Mouse (Mus musculus) kidney, postnatal 4 days (tissue): Measurements from ENCODE around the gene Znrf3.

Experiments
- DNase-seq, 2 experiments: peaks; one replicate each; pipeline ENCODE4 v3.0.0; 2021; ENCODE audit warnings: mixed read lengths in 2 of 2

Znrf3 gene

DNA sequence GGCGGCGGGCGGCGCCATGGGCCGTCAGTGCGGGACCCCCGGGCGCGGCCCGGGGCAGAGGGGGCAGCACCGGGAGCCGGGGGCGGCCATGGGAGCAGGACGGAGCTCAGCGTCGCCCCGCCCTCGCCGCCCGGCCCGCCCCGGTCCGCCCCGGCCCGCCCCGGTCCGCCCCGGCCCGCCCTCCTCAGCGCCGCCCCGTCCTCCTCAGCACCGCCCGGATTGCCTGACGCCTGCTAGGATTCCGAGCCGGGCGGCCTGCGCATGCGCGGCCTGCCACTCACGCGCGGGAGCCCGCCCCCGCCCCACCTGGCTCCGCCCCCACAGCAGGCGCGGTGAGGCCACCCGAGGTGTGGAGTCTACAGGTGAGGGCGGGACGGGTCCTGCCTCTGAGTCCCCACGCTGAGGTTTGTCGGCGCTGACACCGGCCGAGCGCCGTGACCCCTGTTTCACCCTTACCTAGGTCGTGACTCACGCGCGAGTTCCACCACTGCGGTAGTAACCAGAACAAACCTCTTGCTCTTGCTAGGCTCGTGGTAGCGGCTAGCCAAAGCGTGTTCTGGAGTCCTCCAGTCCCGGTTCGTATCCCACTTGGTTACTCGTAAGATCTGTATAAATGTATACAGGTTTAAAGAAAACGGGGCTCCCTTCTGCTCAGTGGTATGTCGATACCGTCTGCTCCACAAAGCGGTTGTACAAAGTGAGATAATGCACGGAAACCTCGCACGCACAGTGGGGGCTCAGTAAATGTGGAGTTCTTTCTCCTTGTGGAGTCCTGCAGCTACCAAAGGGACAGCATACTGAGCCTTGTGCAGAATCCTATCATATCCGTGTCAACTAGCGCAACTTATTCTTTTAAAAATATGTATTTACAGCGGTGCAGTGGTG is 182.9 kb downstream of the Znrf3 start, which contains the start of gene Kremen1:
TSS of gene Kremen1 (minus strand) at position 51 of the 885 bp plus-strand sequence.
- peak; percentile 96 to 98 for DNase-seq

GRCm38 (mm10) chr11:5260942-5261459 is 183.6 kb downstream of the Znrf3 start:
- peak; percentile 71 to 82 for DNase-seq

DNA sequence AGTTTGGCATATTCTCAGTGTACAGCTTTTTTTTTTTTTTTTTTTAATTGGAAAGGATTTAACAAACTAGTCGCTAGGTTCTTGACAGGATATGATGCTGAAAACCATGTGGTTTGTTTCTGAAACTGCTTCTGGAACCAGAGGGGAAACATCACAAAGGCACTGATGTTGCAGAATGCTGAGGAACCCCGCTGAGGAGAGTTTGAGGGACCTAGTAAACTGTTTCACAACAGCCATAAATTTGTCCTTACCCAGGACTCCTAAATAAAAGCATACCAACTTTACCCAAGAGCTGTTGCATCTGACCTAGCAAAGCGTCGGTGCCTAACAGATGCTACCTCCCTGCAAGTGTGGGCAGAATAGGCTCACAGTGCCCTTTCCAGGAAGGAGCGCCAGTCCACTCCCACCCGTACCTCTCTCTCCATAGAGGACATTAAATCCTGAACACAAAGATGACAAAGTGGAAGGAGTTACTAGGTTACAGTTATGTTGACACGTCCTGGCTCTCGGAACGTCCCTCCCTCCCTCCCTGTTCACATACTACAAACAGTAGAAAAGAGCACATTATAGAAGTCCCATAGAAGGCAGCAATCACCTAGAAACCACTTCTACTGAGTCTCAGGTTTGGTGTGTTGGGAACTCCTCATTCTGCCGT is 184.6 kb downstream of the Znrf3 start:
- peak in 1 of 2 experiments; percentile 33 for DNase-seq

DNA sequence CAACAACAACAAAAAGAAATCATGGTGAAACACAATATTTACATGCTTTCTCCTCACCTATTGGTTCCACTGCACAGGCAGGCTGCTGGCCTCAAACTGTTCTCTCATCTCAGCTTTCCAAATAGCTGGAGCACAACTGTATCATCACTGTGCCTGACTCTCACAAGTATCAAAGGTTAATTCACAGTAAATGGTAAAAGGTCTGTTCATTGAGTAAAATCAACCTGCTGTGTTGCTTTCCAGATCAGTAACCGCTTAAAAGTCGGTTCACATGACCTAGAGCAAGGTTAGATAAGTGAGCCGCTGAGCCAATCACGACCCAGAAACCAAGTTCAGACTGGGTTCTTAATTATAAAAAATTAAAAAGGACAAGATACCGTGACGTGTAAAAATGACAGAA is 186.6 kb downstream of the Znrf3 start:
- no peak for DNase-seq

DNA sequence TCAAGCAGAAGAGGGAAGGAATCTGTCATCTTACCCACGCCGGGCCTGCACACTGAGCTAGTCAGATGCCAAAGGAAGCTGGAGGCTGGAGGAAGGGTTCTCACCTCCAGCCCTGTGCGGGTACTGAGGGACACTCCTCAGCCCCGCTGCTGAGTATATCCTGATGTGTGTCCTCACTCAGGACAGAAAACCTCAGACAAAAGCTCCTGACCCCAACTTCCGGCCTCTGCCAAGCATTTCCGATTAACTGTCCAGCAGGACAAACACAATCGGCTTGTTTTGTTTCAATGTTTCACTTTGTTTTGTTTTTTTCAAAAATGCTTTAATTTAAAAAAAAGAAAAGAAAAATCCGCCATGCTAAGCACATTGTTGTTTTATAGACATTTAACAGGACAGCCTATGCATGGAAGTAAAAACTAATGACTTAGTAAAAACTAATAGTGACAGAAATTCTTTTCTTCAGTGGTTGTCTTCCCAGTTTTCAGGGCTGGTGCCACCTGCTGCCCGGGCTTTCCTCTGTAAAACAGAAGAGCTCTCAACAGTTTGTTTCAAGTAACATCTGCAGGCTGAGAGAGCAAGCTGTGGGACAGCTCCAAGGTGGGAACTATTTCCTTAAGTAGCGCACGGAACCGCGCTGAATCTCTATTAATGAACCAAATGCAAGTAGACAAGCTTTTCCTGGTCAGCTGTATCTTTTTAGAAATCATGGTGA is 187.3 kb downstream of the Znrf3 start:
- DNase-seq = peak; percentile 34 to 49

DNA sequence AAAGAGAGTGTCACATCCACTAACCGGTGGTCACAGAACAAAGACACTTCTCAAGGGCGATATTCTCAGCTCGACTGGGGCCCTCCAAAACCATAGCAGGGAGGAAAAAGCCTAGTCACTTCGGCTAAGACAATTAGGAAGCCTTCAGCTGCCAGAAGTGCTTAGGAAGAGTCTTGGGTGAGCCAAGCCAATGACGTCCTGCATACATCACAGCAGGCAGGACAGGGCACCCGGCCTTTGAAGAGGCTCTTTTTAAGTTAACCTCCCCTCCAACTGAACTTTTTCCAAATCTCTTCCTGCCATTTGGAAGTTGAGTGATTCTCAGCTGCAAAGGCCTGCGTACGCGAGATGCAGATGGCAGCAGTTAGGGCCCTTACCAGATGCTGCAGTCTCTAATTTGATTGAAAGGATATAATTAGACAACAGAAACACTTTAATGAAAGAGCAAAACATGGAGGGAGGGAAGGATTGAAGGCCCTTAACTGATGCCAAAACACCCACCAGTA is 189.1 kb downstream of the Znrf3 start:
- DNase-seq = peak in 1 of 2 experiments; percentile 33

GRCm38 (mm10) chr11:5254016-5254415 is 190.6 kb downstream of the Znrf3 start:
- DNase-seq = no peak

DNA sequence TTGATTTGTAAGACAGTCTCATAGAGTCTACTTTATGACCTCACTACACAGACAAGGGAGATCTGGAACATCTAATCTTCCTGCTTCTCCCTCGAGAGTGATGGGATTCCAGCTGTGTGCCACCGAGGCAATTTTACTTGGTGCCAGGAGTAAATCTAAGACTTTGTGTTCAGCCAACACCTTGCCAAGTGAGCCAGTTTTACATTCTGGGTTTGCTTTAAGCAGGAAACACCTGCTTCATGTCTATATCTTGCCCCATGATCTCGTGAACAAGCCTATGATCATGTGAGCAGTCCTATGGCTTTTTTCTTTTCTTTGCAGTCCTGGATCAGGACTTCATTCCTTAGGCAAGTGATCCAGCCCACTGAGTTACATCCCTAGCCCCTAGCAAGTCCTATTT is 191.1 kb downstream of the Znrf3 start:
- DNase-seq = no peak

GRCm38 (mm10) chr11:5252727-5253126 is 191.9 kb downstream of the Znrf3 start:
- no peak for DNase-seq

DNA sequence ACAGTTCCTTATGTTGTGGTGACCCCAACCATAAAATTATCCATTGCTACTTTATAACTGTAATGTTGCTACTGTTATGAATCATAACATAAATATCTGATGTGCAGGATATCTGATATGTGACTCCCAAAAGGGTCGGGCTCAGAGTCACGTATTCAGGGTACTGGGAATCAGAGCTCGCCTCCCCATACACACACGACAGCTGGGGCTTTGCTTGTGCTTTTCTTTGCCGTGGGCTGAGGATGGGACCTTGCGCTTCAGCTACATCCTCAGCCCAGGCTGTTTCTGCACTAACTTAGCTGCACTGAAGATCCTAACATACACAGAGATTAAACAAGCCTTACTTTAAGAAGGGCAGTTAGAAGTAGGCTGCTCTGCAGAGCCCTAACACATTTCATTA is 193.5 kb downstream of the Znrf3 start:
- DNase-seq = no peak

DNA sequence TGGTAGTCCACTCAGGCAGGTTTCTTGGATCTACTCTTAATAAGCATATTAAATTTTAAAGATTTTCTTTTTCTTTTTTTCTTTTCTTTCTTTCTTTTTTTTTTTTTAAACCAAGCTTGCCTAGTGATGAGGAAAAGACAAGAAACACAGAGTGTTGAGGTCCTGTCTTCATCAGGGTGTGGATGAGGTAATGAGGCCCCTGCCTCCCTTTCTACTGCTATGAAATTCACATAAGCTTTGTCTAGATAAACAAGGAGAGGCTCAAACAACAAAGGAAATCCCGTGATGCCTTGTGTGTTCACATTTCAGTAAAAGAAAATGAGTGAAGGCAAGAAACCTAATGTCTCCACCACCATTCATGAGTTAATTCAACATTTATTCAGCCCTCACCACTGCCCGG is 196.4 kb downstream of the Znrf3 start:
- DNase-seq = no peak

GRCm38 (mm10) chr11:5245431-5245830 is 199.2 kb downstream of the Znrf3 start:
- DNase-seq = no peak

DNA sequence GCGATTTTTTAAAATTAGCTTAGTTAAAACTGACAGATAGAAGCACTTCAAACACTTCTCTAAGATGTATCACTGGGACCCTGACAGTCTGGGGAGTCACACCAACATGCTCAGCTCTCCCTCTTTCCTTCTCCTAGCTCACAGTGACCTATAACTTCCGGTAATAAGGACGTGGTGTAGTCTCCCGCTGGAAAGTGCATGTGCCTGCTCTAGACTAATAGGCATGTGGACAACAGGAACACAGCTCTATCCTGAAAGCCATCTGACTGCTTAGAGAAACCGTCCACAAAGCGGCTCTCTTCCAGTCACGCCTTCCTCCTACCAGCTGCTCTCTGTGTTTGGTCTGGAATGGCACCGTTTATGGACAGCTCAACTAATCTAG is 199.9 kb downstream of the Znrf3 start:
- peak in 1 of 2 experiments; percentile 33 for DNase-seq

DNA sequence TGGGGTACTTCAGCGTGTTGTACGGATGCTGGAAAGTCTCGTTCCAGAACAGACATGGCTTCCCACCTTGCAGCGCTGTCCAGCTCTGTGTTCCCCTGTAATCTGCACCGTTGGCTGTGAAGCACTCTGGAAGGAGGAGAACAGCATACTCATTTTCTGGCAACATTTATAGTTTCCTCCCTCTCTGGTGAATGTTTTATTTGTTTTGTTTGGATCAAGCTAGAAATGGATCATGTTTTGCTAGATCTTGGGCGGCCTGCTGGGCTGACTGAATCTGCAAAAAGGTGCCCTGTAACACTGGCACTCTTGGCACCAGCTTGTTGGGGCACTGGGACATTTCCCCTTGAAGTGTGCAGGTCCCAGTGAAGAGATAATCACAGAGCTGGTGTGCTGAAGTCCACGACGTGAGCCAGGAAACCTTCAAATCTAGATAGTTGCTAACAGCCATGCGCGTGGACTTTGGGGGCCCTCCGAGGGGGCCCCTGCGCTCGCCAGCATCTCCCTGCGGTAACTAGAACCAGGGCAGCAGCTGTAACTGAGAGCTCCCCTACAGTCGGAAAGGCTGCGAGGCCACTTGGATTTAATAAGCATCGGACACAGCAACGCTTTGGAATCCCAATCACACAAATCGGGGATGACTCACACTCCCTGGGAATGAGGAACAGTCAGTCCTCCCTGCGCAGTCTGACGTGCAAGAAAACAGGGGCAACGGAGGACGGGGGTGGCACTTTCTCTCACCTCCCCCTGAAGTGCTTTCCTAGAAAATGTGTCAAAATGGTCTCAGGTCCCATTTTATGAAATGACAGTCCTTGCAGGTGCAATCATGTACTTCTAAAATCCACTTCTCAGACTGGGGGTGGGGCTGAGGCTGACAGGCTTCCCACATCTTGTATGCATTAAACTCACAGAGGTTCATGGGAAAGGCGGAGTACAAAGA is 200.6 kb downstream of the Znrf3 start:
- peak; percentile 48 to 63 for DNase-seq

GRCm38 (mm10) chr11:5243208-5243607 is 201.4 kb downstream of the Znrf3 start:
- DNase-seq = no peak

DNA sequence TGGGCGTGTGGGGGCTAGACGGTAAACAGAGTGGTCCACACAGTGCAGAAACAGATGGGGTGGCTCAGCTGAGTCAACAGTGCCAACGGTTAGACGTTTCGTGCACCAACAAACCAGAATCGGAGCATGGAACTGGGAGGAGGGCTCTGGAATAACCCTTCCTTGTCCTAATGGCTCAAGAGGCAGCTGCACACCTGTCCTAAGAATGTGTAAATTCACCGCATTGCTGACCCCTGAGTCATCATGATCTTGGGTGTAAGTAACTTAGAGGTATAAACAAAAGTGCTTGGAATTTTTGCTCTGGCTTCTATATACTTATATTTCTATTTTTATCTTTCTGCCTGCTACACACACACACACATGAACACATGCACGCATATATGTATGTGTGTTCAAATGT is 202.5 kb downstream of the Znrf3 start:
- DNase-seq = no peak

DNA sequence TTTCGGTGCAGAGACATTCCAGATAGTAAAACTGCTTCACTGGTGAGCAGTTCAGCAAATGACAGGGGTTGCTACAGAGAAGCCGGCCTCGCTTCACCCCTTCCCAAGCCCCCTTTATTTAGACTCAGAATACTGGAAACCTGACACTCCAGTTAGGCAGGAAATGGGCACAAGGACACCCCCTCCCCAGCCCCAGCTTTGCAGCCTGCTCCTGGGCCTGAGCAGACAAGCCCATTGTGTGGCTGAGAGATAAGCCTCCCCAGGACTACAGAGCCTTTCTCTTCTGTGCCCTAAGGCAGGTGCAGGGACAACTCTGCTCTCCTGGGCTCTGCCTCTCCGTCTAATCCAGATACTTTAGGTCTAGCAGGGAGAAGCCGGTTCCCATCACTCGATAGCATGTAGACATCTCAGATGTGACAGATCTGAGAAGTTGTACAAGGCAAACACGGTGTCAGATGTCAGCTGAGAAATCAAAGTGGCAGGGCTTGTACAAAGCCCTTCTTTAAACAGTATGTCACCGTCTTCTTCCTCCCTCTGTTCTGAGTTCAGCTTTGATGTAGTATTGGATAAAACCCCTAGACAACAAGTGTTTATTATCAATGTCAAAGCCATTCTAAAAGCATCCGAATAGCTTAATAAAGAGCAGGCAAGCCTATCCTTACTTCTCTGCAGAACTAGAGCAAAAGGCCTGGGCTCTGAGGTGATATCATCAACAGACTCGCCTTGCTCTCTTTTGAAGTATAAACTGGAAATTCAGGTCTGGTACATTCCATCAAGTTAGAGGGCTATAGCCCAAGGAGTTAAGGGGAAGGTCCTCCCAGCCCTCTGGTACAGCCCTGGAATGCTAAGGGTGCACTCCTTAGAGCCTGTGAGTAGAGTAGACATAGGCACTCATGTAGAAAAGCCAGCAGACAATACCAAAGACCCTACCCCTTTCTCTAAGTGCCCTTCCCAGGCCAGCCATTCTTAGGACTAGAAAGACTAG is 204.6 kb downstream of the Znrf3 start:
- peak; percentile 29 to 43 for DNase-seq
